Mouse (Mus musculus): Measurements from ENCODE around the gene Fcgrt. TPM values are rescaled to one million over a fixed set of nuclear protein-coding genes. Genes with fewer than 3 reads are reported as not detected.

Fcgrt gene
- polyA plus RNA-seq, 1 experiment from 2014 or later = 33.8 TPM

DNA sequence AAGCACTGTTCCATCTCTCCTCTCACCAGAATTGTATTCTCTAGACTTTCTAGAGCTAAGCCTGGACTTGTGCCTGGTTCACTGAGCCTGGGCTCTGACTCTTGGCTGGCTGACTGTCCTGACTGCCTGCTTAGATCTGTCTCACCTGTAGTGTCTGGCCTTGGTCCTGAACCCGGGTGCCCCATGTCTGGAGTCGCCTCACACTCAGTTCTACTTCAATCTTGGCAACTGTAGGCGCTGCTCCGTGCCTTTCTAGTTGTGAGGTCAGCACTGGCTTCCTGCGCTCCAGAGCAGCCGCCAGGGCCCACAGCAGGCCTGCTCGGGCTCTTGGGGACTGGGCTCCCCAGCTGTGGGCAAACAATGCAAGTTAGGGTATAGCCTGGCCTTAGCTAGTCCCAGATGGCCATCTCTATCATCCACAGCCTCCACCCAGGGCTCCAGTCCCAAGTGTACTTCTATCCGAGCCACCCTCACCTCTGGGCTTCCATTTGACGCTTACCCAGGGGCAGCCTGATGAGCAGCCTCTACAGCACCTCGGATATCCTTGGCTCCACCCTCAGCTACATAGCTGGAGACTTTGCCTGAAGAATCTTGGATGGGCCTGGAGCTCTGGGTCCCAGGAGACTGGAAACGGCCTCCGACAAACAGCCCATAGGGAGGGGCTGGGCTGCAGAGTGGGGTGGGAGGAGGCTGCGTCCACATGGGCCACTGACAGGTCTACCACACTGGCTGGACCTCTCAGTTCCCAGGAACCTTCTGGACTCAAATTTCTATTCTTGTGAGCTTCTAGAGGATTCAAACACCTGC is 40.9 kb upstream of the Fcgrt start:
- ATAC-seq (replicated peaks; ENCODE audit: low FRiP score) = no peak
- Histone ChIP-seq H3K27me3 (replicated peaks; ENCODE audit: control insufficient read depth, insufficient read depth, low read length) (no peaks in the 10 kb centered on the region), H3K9ac (ENCODE audit: low read depth, low read length) (no peak overlapping the region), H3K9me3 (ENCODE audit: control insufficient read depth, low read length) (no peaks in the 10 kb centered on the region), H3K27ac (ENCODE audit: low read depth, low read length) (no peak overlapping the region), H3K4me1 (replicated peaks; ENCODE audit: control insufficient read depth, insufficient read depth, low read length) (peaks cover 8% of the 10 kb centered on the region; the same call in 1 of the 2 replicates), H3K36me3 (ENCODE audit: control insufficient read depth, insufficient read depth, low read length) (peaks cover 18% of the 10 kb centered on the region), H3K4me2 (no peak overlapping the region), H3K4me3 (ENCODE audit: low read depth, low read length) (no peak overlapping the region)
- 88% methylated on average over 13 of the region's 13 CpGs for WGBS
- no peak for DNase-seq (ENCODE audit: low spot score)

DNA sequence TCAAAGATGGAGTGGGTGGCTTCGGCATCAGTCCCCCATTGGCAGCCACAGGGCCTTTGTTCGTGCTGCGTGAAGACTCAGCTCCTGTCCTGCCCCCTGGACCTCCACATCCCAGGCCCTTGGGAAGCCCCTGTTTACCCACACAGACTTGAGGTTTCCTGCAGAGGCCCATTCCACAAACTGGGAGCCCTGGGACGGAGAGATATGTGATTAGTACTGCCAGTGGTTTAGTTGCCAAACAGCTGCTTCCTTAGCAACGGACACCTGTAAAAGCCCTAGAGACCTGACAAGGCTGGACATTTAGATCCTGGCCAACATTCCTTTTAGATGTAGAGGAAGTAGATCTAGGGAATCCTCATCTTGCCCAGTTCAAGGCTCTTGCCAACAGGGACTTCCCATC is 38.3 kb upstream of the Fcgrt start:
- Histone ChIP-seq H3K27me3 (replicated peaks; ENCODE audit: control insufficient read depth, insufficient read depth, low read length) (no peaks in the 10 kb centered on the region), H3K9me3 (ENCODE audit: control insufficient read depth, low read length) (no peaks in the 10 kb centered on the region), H3K36me3 (ENCODE audit: control insufficient read depth, insufficient read depth, low read length) (peaks cover 15% of the 10 kb centered on the region), H3K27ac (ENCODE audit: low read depth, low read length) (no peak overlapping the region), H3K4me3 (ENCODE audit: low read depth, low read length) (no peak overlapping the region), H3K4me2 (no peak overlapping the region), H3K9ac (ENCODE audit: low read depth, low read length) (no peak overlapping the region), H3K4me1 (replicated peaks; ENCODE audit: control insufficient read depth, insufficient read depth, low read length) (peaks cover 19% of the 10 kb centered on the region)
- 74% methylated on average over 5 of the region's 5 CpGs for WGBS
- no peak for DNase-seq (ENCODE audit: low spot score)
- no peak for ATAC-seq (replicated peaks; ENCODE audit: low FRiP score)

DNA sequence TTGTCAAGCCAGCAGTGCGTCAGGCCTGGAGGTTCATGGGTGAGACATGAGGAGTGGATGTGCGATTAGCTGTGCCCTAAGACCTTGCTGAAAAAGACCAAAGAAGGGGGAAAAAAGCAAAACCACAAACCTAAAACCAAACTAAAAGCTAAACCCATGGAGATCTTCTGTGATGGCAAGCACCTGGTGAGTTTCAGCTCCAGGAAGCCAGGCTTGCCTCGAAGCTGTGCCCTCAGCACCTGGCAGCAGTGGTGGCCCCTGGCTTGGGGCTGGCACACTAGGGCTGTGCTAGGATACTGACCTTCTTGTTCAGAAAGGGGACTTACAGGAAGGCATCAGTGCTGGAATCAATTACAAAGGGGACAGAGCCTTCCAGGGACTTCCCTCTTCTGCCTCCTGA is 37.7 kb upstream of the Fcgrt start:
- H3K4me3 ChIP-seq (ENCODE audit: low read depth, low read length) = no peak overlapping the region
- H3K27ac ChIP-seq (ENCODE audit: low read depth, low read length) = no peak overlapping the region
- H3K9me3 ChIP-seq (ENCODE audit: control insufficient read depth, low read length) = no peaks in the 10 kb centered on the region
- no peak for ATAC-seq (replicated peaks; ENCODE audit: low FRiP score)
- peaks cover 15% of the 10 kb centered on the region for H3K36me3 ChIP-seq (ENCODE audit: control insufficient read depth, insufficient read depth, low read length)
- no peaks in the 10 kb centered on the region for H3K27me3 ChIP-seq (replicated peaks; ENCODE audit: control insufficient read depth, insufficient read depth, low read length)
- 85% methylated on average over 3 of the region's 3 CpGs for WGBS
- H3K4me2 ChIP-seq = no peak overlapping the region
- peaks cover 23% of the 10 kb centered on the region for H3K4me1 ChIP-seq (replicated peaks; ENCODE audit: control insufficient read depth, insufficient read depth, low read length)
- DNase-seq (ENCODE audit: low spot score) = no peak
- H3K9ac ChIP-seq (ENCODE audit: low read depth, low read length) = no peak overlapping the region

DNA sequence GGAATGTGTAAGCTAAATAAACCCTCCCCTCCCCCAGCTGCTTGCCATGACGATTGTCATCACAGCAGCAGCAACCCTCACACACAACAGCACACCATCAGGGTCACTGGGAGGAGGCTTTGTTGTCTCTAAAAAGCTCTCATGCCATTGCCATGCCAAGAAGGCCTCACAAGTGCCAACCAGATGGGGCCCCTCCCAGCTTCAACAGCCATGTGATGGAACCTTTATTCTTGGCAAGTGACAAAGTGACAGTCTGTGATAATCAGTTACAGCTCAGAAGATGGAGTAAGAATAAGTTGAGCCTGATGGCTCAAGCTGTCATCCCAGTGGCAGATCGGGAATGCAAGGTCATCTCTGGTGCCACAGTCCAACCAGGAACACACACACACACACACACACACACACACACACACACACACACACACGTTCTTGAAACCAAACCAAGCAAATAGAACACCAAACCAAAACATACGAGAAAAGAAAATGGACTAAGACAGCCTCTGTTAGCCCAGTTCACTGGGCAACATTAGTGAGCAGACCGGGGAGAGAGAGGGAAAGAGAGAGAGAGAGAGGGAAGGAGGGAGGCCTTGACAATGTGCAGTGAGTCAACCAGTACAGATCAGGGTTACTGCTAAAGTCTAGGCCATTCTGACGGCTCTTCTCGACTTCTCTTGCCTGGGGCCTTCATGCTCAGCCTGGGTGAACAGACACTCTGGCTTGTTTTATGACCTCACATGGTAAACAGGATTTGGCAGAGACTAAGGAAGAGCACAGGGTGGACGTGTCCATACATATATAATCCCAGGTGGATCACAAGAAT is 36.5 kb upstream of the Fcgrt start:
- Histone ChIP-seq H3K27me3 (replicated peaks; ENCODE audit: control insufficient read depth, insufficient read depth, low read length) (no peaks in the 10 kb centered on the region), H3K4me1 (replicated peaks; ENCODE audit: control insufficient read depth, insufficient read depth, low read length) (peaks cover 28% of the 10 kb centered on the region), H3K4me3 (ENCODE audit: low read depth, low read length) (no peak overlapping the region), H3K9me3 (ENCODE audit: control insufficient read depth, low read length) (no peaks in the 10 kb centered on the region), H3K27ac (ENCODE audit: low read depth, low read length) (no peak overlapping the region), H3K4me2 (no peak overlapping the region), H3K9ac (ENCODE audit: low read depth, low read length) (no peak overlapping the region), H3K36me3 (ENCODE audit: control insufficient read depth, insufficient read depth, low read length) (peaks cover 13% of the 10 kb centered on the region)
- 79% methylated on average over 8 of the region's 8 CpGs for WGBS
- DNase-seq (ENCODE audit: low spot score) (no peak), ATAC-seq (replicated peaks; ENCODE audit: low FRiP score) (no peak)

DNA sequence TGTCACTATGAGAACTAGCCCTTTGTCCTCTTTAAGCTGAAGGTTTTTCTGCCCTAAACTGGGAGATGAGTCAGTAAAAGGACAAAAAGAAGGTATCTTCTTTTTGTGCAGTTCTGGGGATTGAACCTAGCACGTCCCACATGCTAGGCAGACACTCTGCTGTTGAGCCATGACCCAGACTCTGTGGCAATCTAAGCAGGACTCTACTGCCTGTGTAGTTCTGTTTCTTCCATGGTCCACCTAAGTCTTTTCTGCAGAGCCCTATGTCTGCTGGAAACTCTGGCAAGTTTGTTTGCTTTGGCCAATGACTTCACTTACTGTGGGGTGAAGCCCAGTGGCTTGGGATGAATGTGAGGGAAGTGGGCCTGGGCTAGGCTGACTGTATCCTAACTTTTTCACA is 34.8 kb upstream of the Fcgrt start:
- H3K4me1 ChIP-seq (replicated peaks; ENCODE audit: control insufficient read depth, insufficient read depth, low read length) = peaks cover 40% of the 10 kb centered on the region

DNA sequence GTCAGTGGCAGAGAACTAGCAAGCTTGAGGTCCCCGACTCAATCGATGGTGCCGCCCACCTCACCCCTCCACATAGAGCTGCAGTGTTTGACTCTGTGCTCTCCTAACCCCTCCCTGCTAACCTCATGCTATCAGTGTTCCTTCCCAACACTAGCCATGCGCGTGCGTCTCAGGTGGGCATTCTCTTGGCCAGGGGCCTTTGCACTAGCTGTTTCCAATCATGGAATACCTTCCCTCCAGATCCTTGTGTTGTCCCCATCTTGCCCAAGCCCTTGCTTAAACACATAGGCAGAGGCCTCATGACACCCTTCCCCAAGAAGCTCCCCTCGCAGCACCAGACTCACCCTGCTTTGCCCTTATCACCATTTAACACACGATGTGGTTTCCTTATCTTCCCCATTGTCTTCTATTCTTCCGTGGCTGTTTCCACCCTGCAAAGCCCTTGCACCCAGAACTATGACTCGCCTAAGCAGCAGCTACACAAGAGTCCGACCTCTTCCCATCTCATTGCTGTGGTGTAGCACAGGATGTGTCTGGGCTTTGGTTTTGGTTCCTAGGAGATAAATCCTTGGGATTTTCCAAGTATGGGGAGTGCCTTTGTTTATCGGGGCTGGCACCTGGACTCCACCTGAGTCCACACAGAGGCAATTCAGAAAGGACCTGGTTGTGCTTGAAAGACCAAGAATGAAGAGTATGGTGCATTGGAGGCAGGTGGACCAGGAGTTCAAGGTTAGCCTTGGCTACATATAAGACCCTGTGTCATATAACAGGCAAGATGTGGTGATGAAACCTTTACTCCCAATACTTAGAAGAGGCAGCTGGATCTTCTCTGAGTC is 33.7 kb upstream of the Fcgrt start:
- H3K4me3 ChIP-seq (ENCODE audit: low read depth, low read length) = peak overlapping the region; percentile 69
- H3K9ac ChIP-seq (ENCODE audit: low read depth, low read length) = peak overlapping the region; percentile 17
- no peaks in the 10 kb centered on the region for H3K9me3 ChIP-seq (ENCODE audit: control insufficient read depth, low read length)
- 33% methylated on average over 12 of the region's 12 CpGs for WGBS
- peak overlapping the region; percentile 86 for H3K4me2 ChIP-seq
- peak overlapping the region; percentile 89 for H3K27ac ChIP-seq (ENCODE audit: low read depth, low read length)
- DNase-seq (ENCODE audit: low spot score) (peak; percentile 69), ATAC-seq (replicated peaks; ENCODE audit: low FRiP score) (peak; percentile 79)
- peaks cover 4% of the 10 kb centered on the region; the same call in 1 of the 2 replicates for H3K36me3 ChIP-seq (ENCODE audit: control insufficient read depth, insufficient read depth, low read length)
- H3K27me3 ChIP-seq (replicated peaks; ENCODE audit: control insufficient read depth, insufficient read depth, low read length) = no peaks in the 10 kb centered on the region
- H3K4me1 ChIP-seq (replicated peaks; ENCODE audit: control insufficient read depth, insufficient read depth, low read length) = peaks cover 40% of the 10 kb centered on the region

More for the DNA sequence above, 34.8 kb upstream of the Fcgrt start:
- no peak for DNase-seq (ENCODE audit: low spot score)
- H3K4me3 ChIP-seq (ENCODE audit: low read depth, low read length) = no peak overlapping the region
- no peaks in the 10 kb centered on the region for H3K27me3 ChIP-seq (replicated peaks; ENCODE audit: control insufficient read depth, insufficient read depth, low read length)
- ATAC-seq (replicated peaks; ENCODE audit: low FRiP score) = no peak
- peak overlapping the region; percentile 17; the same call in 1 of the 2 replicates for H3K9ac ChIP-seq (ENCODE audit: low read depth, low read length)
- WGBS = 68% methylated on average over 1 of the region's 1 CpGs
- H3K36me3 ChIP-seq (ENCODE audit: control insufficient read depth, insufficient read depth, low read length) = peaks cover 6% of the 10 kb centered on the region
- H3K4me2 ChIP-seq = peak overlapping the region; percentile 86
- no peaks in the 10 kb centered on the region for H3K9me3 ChIP-seq (ENCODE audit: control insufficient read depth, low read length)
- peak overlapping the region; percentile 80 for H3K27ac ChIP-seq (ENCODE audit: low read depth, low read length)

DNA sequence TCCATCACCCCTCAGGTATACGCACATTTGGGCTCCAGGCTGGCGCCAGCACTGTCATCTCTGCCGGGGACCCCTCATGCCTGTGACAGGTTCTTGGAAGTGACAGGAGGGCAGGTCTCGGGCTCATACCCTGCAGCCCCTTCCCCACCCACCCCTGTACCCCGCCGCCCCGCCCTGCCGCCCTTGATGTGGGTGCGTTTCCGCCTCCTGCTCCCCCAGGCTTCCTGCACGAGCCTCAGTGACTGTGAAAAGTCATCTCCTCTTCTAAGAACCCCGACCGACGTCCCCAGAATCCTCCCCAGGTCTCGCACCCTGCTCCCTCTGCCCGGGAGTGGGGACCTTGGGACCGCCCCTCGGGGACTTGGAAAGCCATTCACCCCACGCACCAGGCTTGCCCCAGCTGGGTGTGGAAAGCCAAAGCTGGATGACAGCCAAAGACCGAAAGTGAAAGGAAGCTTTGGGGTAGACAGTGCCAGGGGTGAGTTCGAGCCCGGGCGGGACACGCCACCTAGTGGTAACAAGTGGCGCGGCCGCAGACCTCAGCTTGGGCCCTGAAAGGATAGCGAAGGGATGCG is 32.4 kb upstream of the Fcgrt start, which contains the start of the genes Gm45713 and Flt3l:
Gm45713 (minus strand) TSS at position 239 of the 575 bp plus-strand sequence.
Flt3l (minus strand) TSS at position 440 of the 575 bp plus-strand sequence.
- DNase-seq (ENCODE audit: low spot score) (peak; percentile 88), ATAC-seq (replicated peaks; ENCODE audit: low FRiP score) (peak; percentile 72)
- peak within 1 kb of the TSS; percentile 86 for H3K4me2 ChIP-seq
- H3K4me1 ChIP-seq (replicated peaks; ENCODE audit: control insufficient read depth, insufficient read depth, low read length) = peaks cover 36% of the 10 kb centered on the region
- H3K9ac ChIP-seq (ENCODE audit: low read depth, low read length) = peak within 1 kb of the TSS; percentile 74
- no peaks in the 10 kb centered on the region for H3K27me3 ChIP-seq (replicated peaks; ENCODE audit: control insufficient read depth, insufficient read depth, low read length)
- WGBS = 1% methylated on average over 29 of the region's 29 CpGs
- no peaks in the 10 kb centered on the region for H3K9me3 ChIP-seq (ENCODE audit: control insufficient read depth, low read length)
- H3K36me3 ChIP-seq (ENCODE audit: control insufficient read depth, insufficient read depth, low read length) = no peaks in the 10 kb centered on the region
- peak within 1 kb of the TSS; percentile 69 for H3K4me3 ChIP-seq (ENCODE audit: low read depth, low read length)
- H3K27ac ChIP-seq (ENCODE audit: low read depth, low read length) = peak within 1 kb of the TSS; percentile 89

DNA sequence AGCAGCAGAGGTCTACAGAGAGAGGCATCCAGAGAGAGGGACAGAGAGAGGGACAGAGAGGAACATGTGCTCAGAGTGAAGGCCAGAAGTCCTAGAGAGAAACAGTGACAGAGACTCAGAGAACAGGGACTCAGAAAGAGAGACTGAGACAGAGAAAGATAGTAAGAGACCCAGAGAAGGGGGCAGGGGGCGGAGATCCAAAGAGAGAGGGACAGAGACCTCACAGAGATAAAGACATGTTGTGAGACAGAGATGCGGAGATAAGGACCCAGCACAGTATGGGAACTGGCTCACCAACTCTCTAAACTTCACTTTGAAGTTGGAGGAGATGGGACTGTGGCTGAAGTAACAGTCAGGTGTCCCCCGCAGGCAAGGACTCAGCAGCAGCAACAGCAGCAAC is 31.7 kb upstream of the Fcgrt start:
- Histone ChIP-seq H3K4me2 (peak overlapping the region; percentile 86), H3K27ac (ENCODE audit: low read depth, low read length) (peak overlapping the region; percentile 89), H3K4me1 (replicated peaks; ENCODE audit: control insufficient read depth, insufficient read depth, low read length) (peaks cover 36% of the 10 kb centered on the region), H3K9me3 (ENCODE audit: control insufficient read depth, low read length) (no peaks in the 10 kb centered on the region), H3K27me3 (replicated peaks; ENCODE audit: control insufficient read depth, insufficient read depth, low read length) (no peaks in the 10 kb centered on the region), H3K9ac (ENCODE audit: low read depth, low read length) (peak overlapping the region; percentile 74), H3K4me3 (ENCODE audit: low read depth, low read length) (peak overlapping the region; percentile 69), H3K36me3 (ENCODE audit: control insufficient read depth, insufficient read depth, low read length) (no peaks in the 10 kb centered on the region)
- WGBS = 36% methylated on average over 3 of the region's 3 CpGs
- ATAC-seq (replicated peaks; ENCODE audit: low FRiP score) (no peak; the same call in 1 of the 2 replicates), DNase-seq (ENCODE audit: low spot score) (no peak)
